Mouse (Mus musculus): ENCODE data around the gene Rpa2.
"Not testable (repeated sequence)": the region's sequence is repeated elsewhere in the genome, so short reads cannot be mapped to it uniquely, and the experiment has no call there.

The Rpa2 gene

DNA sequence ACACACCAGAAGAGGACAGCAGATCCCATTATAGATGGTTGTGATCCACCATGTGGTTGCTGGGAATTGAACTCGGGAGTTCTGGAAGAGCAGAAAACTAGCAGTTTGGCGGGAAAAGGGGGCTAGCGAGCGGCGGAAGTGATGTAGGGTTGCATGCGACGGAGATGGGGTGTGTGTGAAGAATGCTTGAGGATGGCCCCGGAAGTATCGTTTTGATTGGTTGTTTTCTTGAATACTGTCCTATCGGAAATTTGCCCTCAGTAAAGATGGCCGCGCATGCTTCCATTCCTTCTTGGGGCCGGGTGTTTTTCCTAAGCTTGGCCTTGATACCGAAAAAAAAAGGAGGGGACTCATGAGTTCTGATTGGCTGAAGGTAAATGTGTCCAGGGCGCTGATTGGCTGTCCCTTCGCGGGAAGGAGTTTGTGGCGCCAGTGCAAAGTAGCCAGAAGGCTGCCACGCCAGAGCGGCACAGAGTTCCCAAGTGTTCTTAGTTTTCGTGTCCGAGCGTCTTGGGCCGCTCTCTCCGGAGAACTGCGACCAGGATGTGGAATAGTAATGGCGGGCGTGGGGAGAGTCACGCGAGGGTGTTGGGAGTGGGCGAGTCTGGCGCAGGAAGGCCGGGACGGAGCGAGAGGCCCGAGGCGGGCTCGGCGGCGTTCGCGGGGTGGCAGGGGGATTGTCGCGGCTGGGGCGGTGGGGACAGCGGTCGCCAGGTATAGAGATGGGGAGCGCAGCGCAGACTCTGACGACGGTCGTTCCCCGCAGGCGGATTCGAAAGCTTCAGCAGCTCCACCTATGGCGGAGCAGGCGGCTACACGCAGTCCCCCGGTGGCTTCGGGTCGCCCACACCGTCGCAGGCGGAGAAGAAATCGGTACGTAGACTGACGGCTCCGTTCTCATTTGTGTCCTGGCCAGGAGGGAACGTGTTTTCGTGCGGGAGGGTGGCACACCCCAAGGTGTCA lies at the start of gene Rpa2:
Gene Rpa2, plus strand, starts transcription at position 419 of the 963 bp plus-strand sequence.
- in situ Hi-C loops (cut with MboI; ENCODE audit: unreplicated experiment in 2 of 2) = loop anchor here in 1 of 2 experiments (5.0 kb wide), 1 partner anchor 36 kb away; the partner anchor contains the start of gene Xkr8

GRCm38 (mm10) chr4:132728233-132728632 lies 39.9 kb upstream of the Rpa2 start:
- in situ Hi-C loops (cut with MboI; ENCODE audit: unreplicated experiment in 2 of 2) = no loop called here

DNA sequence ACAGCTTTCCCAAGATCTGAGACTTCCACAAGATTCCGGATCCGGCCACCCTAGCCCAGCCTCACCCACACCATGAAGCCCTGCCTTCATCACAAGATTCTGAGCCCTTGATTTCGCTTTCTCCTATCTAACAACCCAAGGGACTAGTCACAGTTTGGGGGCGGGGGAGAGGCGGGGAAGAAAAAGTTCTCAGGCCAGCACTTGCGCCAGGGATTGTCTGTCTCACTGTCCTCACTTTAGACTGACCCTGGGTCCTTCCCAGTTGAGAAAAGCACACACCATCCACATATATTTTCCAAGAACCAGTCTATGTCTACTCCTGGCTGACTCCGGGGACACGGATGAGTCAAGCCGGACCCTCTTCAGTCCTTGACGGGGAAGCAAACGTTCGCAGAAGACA lies 36.5 kb upstream of the Rpa2 start:
- in situ Hi-C loops (cut with MboI; ENCODE audit: unreplicated experiment in 2 of 2) = loop anchor here in 1 of 2 experiments (5.0 kb wide), 2 partner anchors 36 to 91 kb away; partner anchors contain the start of gene Rpa2

DNA sequence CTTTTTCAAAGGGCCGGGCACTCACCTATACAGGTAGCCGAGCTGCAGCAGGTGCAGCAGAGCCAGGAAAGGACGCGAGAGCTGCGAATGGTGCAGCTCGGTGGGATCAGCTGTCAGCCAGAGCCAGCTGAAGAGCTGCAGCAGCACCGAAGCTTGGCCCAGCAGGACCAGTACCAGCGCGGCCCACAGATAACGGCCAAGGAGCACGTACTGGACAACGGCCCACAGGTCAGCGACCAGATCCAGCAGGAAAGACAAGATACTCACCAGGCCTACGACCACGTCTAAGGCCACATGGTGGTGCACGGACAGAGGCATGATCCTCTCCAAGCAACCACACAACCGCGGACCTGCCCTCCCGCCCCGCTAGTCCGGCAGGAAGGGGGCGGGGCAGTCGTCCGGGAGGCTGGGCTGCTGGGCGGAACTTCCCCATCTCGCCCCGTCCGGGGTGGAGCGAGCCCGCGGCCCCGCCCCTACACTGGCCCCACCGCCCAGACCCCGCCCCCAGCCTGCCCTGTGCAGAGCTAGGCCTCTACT lies 35.9 kb upstream of the Rpa2 start, which contains the start of gene Xkr8:
Gene Xkr8, minus strand, starts transcription at position 399 of the 537 bp plus-strand sequence.
- in situ Hi-C loops (cut with MboI; ENCODE audit: unreplicated experiment in 2 of 2) = loop anchor here in 1 of 2 experiments (5.0 kb wide), 2 partner anchors 35 to 90 kb away; partner anchors contain the start of gene Rpa2

GRCm38 (mm10) chr4:132733071-132733770 lies 34.9 kb upstream of the Rpa2 start:
- in situ Hi-C loops (cut with MboI; ENCODE audit: unreplicated experiment in 2 of 2) = loop anchor here in 1 of 2 experiments (5.0 kb wide), 2 partner anchors 34 to 89 kb away; partner anchors contain the start of gene Rpa2

DNA sequence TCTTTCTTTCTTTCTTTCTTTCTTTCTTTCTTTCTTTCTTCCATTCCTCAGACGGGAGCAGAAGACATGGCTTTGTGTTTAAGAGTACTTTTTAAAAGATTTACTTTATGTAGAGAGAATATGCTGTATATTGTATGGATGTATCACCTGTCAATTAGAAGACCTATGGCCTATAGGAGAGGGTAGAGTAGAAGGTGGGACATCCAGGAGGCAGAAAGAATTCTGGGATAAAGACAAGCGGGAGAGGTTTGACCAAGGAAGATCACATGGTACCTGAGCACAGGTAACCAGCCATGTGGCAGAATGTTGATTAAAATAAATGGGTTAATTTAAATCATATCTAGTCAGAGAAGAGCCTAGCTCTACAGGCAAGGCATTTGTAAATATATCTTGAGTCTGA lies 33.4 kb upstream of the Rpa2 start:
- in situ Hi-C loops (cut with MboI; ENCODE audit: unreplicated experiment in 2 of 2) = loop anchor here in 1 of 2 experiments (5.0 kb wide), 2 partner anchors 33 to 88 kb away; partner anchors contain the start of gene Rpa2

- in situ Hi-C loops (cut with MboI; ENCODE audit: unreplicated experiment in 2 of 2) = no loop called here
These were observed 32.7 kb upstream of the Rpa2 start for GRCm38 (mm10) chr4:132735389-132735788.

DNA sequence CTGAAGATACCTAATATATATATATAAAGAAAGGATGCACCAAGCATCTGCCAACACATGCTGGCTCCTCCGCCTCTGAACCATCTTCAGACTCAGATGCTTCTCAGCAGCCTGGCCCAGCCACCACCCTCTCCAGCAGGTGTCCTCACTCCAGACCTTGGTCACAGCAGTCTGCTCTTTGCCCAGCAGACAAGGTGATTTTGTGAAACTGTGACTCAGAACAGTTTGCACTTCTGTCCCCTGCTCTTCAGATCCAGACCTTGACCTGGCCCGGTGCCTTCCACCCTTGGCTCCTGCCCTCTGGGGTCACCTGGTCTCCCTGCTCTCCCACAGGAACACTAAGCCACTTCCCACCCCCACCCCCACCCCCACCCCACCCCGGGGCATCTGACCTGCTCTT lies 32.2 kb upstream of the Rpa2 start:
- in situ Hi-C loops (cut with MboI; ENCODE audit: unreplicated experiment in 2 of 2) = no loop called here

GRCm38 (mm10) chr4:132737154-132737553 lies 31.0 kb upstream of the Rpa2 start:
- in situ Hi-C loops (cut with MboI; ENCODE audit: unreplicated experiment in 2 of 2) = not testable (repeated sequence)

- in situ Hi-C loops (cut with MboI; ENCODE audit: unreplicated experiment in 2 of 2) = no loop called here
These were observed 26.6 kb upstream of the Rpa2 start for GRCm38 (mm10) chr4:132741491-132741890.

GRCm38 (mm10) chr4:132743992-132744911 lies 23.9 kb upstream of the Rpa2 start:
- in situ Hi-C loops (cut with MboI; ENCODE audit: unreplicated experiment in 2 of 2) = no loop called here

- in situ Hi-C loops (cut with MboI; ENCODE audit: unreplicated experiment in 2 of 2) = no loop called here
These were observed 21.1 kb upstream of the Rpa2 start for GRCm38 (mm10) chr4:132746911-132747517.

GRCm38 (mm10) chr4:132747664-132748259 lies 20.4 kb upstream of the Rpa2 start:
- in situ Hi-C loops (cut with MboI; ENCODE audit: unreplicated experiment in 2 of 2) = no loop called here

DNA sequence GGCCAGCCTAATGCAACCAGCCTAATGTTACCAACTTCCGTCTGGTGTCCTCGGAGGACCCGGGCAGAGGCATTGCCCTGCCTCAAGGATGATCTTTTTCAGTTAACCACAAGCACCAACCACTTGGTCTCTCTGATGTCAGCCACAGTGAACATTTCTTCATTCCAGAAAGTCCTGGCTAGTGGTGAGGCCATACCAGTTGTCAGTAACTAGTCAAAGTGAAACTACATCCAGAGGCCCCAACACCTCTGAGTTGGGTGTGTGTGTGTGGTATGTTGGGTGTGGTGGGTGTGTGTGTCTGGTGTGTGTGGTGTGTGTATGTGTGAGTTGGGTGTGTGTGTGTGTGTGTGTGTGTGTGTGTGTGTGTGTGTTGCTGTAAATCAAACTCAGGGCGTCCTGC lies 19.4 kb upstream of the Rpa2 start:
- in situ Hi-C loops (cut with MboI; ENCODE audit: unreplicated experiment in 2 of 2) = no loop called here

DNA sequence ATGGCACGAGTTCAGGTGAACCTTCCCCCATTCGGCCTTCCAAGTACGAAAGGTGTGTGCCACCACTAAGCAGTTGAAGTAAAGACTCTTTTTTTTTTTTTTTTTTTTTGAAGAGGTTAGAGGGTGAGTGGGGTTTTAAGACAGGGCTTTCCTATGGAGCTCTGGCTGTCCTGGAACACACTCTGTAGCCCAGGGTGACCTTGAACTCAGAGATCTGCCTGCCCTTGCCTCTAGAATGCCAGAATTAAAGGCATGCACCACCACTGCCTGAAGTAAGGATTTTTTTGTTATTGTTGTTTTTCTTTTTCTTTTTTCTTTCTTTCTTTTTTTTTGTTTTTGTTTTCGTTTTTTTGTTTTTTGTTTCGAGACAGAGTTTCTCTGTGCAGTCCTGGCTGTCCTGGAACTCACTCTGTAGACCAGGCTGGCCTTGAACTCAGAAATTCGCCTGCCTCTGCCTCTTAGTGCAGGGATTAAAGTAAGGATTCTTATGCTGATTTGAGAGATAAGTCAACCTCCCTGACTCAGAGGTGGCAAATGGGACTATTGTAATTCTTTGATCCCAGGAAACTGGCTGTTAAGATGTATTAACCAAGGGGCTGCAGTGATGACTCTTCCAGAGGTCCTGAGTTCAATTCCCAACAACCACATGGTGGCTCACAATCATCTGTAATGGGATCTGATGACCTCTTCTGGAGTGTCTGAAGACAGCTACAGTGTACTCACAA lies 18.7 kb upstream of the Rpa2 start:
- in situ Hi-C loops (cut with MboI; ENCODE audit: unreplicated experiment in 2 of 2) = no loop called here

DNA sequence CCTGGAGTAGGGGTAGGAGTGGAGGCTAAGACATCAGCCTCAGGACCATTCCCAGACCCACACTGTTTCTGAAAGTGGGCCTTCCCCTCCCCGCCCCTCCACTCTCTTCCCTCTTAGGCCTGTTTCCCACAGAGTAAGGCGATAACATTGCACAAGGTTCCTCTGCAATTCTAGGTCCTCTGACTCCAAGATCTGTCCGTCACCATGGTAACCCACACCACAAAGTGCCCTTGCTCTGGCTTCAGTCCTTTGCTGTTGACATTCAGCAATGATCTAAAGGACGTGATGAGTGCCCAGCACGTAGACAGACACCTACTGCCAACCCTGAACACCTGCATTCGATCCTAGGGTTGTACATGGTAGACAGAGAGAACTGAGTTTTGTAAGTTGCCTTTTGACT lies 15.1 kb upstream of the Rpa2 start:
- in situ Hi-C loops (cut with MboI; ENCODE audit: unreplicated experiment in 2 of 2) = no loop called here

GRCm38 (mm10) chr4:132756974-132757373 lies 11.2 kb upstream of the Rpa2 start, which contains the start of gene Smpdl3b:
Gene Smpdl3b, minus strand, starts transcription at chr4:132757252.
- in situ Hi-C loops (cut with MboI; ENCODE audit: unreplicated experiment in 2 of 2) = no loop called here
